Mouse (Mus musculus): Measurements from ENCODE around the gene Il1r2.

- TF ChIP-seq POLR2A (IDR thresholded peaks at IDR 0.05; ENCODE audit: insufficient read depth, low read depth, low read length) (no peak), CTCF (IDR thresholded peaks at IDR 0.05; ENCODE audit: insufficient read depth, low read depth, low read length) (no peak)
Observed at GRCm38 (mm10) chr1:40063409-40063808, 10.5 kb upstream of the Il1r2 start.
